9 mouse cellular contexts compared by ENCODE assay signal in the genomic region with DNA sequence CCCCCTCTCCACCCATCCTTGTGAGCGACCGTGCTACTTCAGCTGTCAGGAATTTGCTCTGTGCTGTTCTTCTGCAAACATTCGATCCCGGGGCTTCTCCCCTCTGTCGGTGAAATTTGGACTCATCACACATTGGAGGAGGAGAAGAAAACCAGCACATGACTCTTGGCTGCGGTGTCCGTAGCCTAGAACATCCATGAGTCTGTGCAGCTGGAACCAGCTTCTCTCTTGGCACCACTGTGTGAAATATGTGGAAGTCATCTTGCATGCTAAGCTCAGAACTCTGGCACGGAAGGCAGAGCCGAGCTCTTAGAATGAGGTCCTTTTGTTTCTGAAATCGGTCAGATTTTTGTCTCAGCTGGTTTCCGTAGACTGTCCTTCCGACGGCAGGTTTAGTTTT.
DNase-seq lines count a peak whose midpoint lies in the region; ATAC-seq and TF ChIP-seq lines count a peak whose summit lies in the region.
"Had no signal": no experiment of that assay in that cellular context is flagged by ENCODE, and none has a peak within 500 bp of the region (broad histone marks: within the 10 kb centered on the region; RNA-seq: fewer than 3 reads in every experiment).

No protein-coding gene starts in this region.

- DNase-seq in kidney, adult 2 months: peak; percentile 46
- no peak for DNase-seq in kidney, postnatal 14 days
- DNase-seq in brain, embryonic 14.5 days (ENCODE audit: low read depth): peak; percentile 72
- no peak for DNase-seq in adrenal gland, postnatal 14 days
- no peak for DNase-seq in frontal cortex, postnatal 10 days (ENCODE audit: low spot score in 2 of 2)
- no peak for DNase-seq in thymus, postnatal 36 days

- ATAC-seq in heart, embryonic 13.5 days (ENCODE audit: extremely low read depth, insufficient number of reproducible peaks, low FRiP score, low TSS enrichment): no peak
- ATAC-seq in liver, embryonic 15.5 days (ENCODE audit: insufficient read depth): peak; percentile 36; the same call in 1 of the 2 replicates

- H3K9me3 ChIP-seq in heart, embryonic 13.5 days: peaks cover 5% of the 10 kb centered on the region
- H3K9me3 ChIP-seq in liver, embryonic 15.5 days (replicated peaks): no peaks in the 10 kb centered on the region

- no peaks in the 10 kb centered on the region for H3K4me1 ChIP-seq in kidney, adult 2 months (ENCODE audit: control insufficient read depth, insufficient read depth, low read length)
- peaks cover 29% of the 10 kb centered on the region for H3K4me1 ChIP-seq in heart, embryonic 13.5 days
- peaks cover 6% of the 10 kb centered on the region; the same call in 1 of the 2 replicates for H3K4me1 ChIP-seq in liver, embryonic 15.5 days (replicated peaks)

- 56% methylated on average over 13 of the region's 13 CpGs for WGBS in kidney, adult 2 months
- 61% methylated on average over 13 of the region's 13 CpGs for WGBS in heart, embryonic 13.5 days
- 69% methylated on average over 13 of the region's 13 CpGs for WGBS in liver, embryonic 15.5 days (ENCODE audit: insufficient replicate concordance)

- H3K27me3 ChIP-seq in kidney, adult 2 months (replicated peaks; ENCODE audit: control insufficient read depth, insufficient read depth, low read length): no peaks in the 10 kb centered on the region
- no peaks in the 10 kb centered on the region for H3K27me3 ChIP-seq in heart, embryonic 13.5 days (replicated peaks)
- H3K27me3 ChIP-seq in liver, embryonic 15.5 days: no peaks in the 10 kb centered on the region
- H3K27me3 ChIP-seq: CH12.LX had no signal

- H3K27ac ChIP-seq in kidney, adult 2 months (ENCODE audit: insufficient read depth, low read depth, low read length): no peak overlapping the region
- H3K27ac ChIP-seq in heart, embryonic 13.5 days (replicated peaks): 0 out of 2 replicates have a peak overlapping the region, but pooled peaks have one; percentile 8
- H3K27ac ChIP-seq in liver, embryonic 15.5 days (replicated peaks): no peak overlapping the region

- no peak overlapping the region for H3K9ac ChIP-seq in heart, embryonic 13.5 days
- no peak overlapping the region for H3K9ac ChIP-seq in liver, embryonic 15.5 days

- no peak overlapping the region for H3K4me2 ChIP-seq in heart, embryonic 13.5 days
- H3K4me2 ChIP-seq in liver, embryonic 15.5 days: peak overlapping the region; percentile 10; the same call in 1 of the 2 replicates

- H3K4me3 ChIP-seq in kidney, adult 2 months (ENCODE audit: insufficient read depth, low read depth, low read length): no peak overlapping the region
- no peak overlapping the region for H3K4me3 ChIP-seq in heart, embryonic 13.5 days
- H3K4me3 ChIP-seq in liver, embryonic 15.5 days (replicated peaks): no peak overlapping the region

- no peaks in the 10 kb centered on the region for H3K36me3 ChIP-seq in kidney, adult 2 months (ENCODE audit: control insufficient read depth, insufficient read depth, low read length)
- H3K36me3 ChIP-seq in heart, embryonic 13.5 days: peaks cover 19% of the 10 kb centered on the region
- H3K36me3 ChIP-seq in liver, embryonic 15.5 days (replicated peaks): no peaks in the 10 kb centered on the region

- TF ChIP-seq POLR2A in kidney, adult 2 months (IDR thresholded peaks at IDR 0.05; ENCODE audit: low read depth, low read length): no peak
- no peak for TF ChIP-seq POLR2A in brain, embryonic 14.5 days (IDR thresholded peaks at IDR 0.05; ENCODE audit: borderline replicate concordance, extremely low read depth, insufficient read depth, insufficient read length, poor library complexity, severe bottlenecking)

- no peak for TF ChIP-seq CTCF in kidney, adult 2 months (conservative IDR thresholded peaks at IDR 0.05; ENCODE audit: insufficient read depth, insufficient read length, low read depth, low read length)
- TF ChIP-seq CTCF in brain, embryonic 14.5 days (IDR thresholded peaks at IDR 0.05; ENCODE audit: borderline replicate concordance, extremely low read depth, insufficient read depth, insufficient read length): no peak

Comparison
In these comparisons a context has a peak if more than half of its experiments do, and no peak if none do; other contexts are left out.
1. DNase-seq: peak in kidney, adult 2 months (single experiment) and brain, embryonic 14.5 days (single experiment); none in kidney, postnatal 14 days (single experiment), adrenal gland, postnatal 14 days (single experiment), frontal cortex, postnatal 10 days (0 of 2) and thymus, postnatal 36 days (0 of 2).